Mouse (Mus musculus) embryonic facial prominence, embryonic 11.5 days (tissue): ENCODE measurements around the gene Tspan5. TPM values are rescaled to one million over a fixed set of nuclear protein-coding genes. Genes with fewer than 3 reads are reported as not detected.

Source experiments
- polyA plus RNA-seq: library from polyadenylated mRNA; unstranded; fragments of >200 nt; fragmentation: Nextera tagmentation; extraction: Ambion mirVana; gene quantifications from 2 replicates; pipeline ENCODE4 v1.2.1, GENCODE M21; 2014

Tspan5 gene
- polyA plus RNA-seq, 1 experiment from 2014 or later = 34.4 TPM

Other genes with a start within 250 kb of the Tspan5 start
- 559 and 560 TPM in 2 replicates for gene Eif4e, start 216.0 kb upstream of the Tspan5 start, polyA plus RNA-seq